13 mouse cellular contexts compared by ENCODE assay signal in genomic region chr7:45119780-45120709, GRCm38 (mm10). TPM values are rescaled to one million over a fixed set of nuclear protein-coding genes. Genes with fewer than 3 reads are reported as not detected.
DNase-seq lines count a peak whose midpoint lies in the region; ATAC-seq and TF ChIP-seq lines count a peak whose summit lies in the region.
"Had no signal": no experiment of that assay in that cellular context is flagged by ENCODE, and none has a peak within 500 bp of the region (broad histone marks: within the 10 kb centered on the region; RNA-seq: fewer than 3 reads in every experiment).

No protein-coding gene starts in this region.

- TF ChIP-seq CTCF in bone marrow, adult 2 months (IDR thresholded peaks at IDR 0.05; ENCODE audit: control insufficient read depth, insufficient read depth, low read length), result no peak

- peak; percentile 65 to 67 for DNase-seq in spleen, postnatal 36 days (ENCODE audit: low spot score in 2 of 2)
- no peak for DNase-seq in spleen, postnatal 14 days (ENCODE audit: low spot score in 2 of 2)
- DNase-seq in splenic B cell, adult 2 months (ENCODE audit: low read depth, low spot score), result peak; percentile 55
- no peak for DNase-seq in natural killer cell, adult 2 months (ENCODE audit: low spot score in 2 of 2)
- DNase-seq: adrenal gland, adult 2 months; embryo, embryonic 11 days; spleen, adult 18-20 months had no signal

- no peak overlapping the region for H3K4me2 ChIP-seq in hindbrain, embryonic 16.5 days (ENCODE audit: low read length)
- no peak overlapping the region for H3K4me2 ChIP-seq in hindbrain, embryonic 13.5 days
- H3K4me2 ChIP-seq: hindbrain, embryonic 15.5 days had no signal

- H3K27me3 ChIP-seq in hindbrain, embryonic 16.5 days (replicated peaks; ENCODE audit: control insufficient read depth, insufficient read depth, low read length), result no peaks in the 10 kb centered on the region
- H3K27me3 ChIP-seq in hindbrain, embryonic 13.5 days, result no peaks in the 10 kb centered on the region
- no peaks in the 10 kb centered on the region for H3K27me3 ChIP-seq in splenic B cell, adult 2 months (ENCODE audit: control insufficient read depth, insufficient read depth, low read length, poor library complexity, severe bottlenecking)
- H3K27me3 ChIP-seq: hindbrain, embryonic 15.5 days; megakaryocyte, embryonic 14.5 days had no signal

- H3K4me1 ChIP-seq in hindbrain, embryonic 16.5 days (ENCODE audit: control insufficient read depth, insufficient read depth, low read depth, low read length), result peaks cover 14% of the 10 kb centered on the region
- H3K4me1 ChIP-seq in hindbrain, embryonic 13.5 days (replicated peaks), result peaks cover 30% of the 10 kb centered on the region
- H3K4me1 ChIP-seq in bone marrow, adult 2 months (ENCODE audit: control insufficient read depth, insufficient read depth, low read length), result peaks cover 11% of the 10 kb centered on the region; the same call in 1 of the 2 replicates

- H3K36me3 ChIP-seq in hindbrain, embryonic 16.5 days (ENCODE audit: control insufficient read depth, insufficient read depth, low read length), result peaks cover 37% of the 10 kb centered on the region
- peaks cover 54% of the 10 kb centered on the region for H3K36me3 ChIP-seq in hindbrain, embryonic 13.5 days
- peaks cover 3% of the 10 kb centered on the region; the same call in 1 of the 2 replicates for H3K36me3 ChIP-seq in splenic B cell, adult 2 months (ENCODE audit: control insufficient read depth, insufficient read depth, low read length, poor library complexity, severe bottlenecking)

- no peak overlapping the region for H3K4me3 ChIP-seq in hindbrain, embryonic 16.5 days (ENCODE audit: low read length)
- H3K4me3 ChIP-seq in hindbrain, embryonic 13.5 days, result no peak overlapping the region
- H3K4me3 ChIP-seq in bone marrow, adult 2 months (replicated peaks; ENCODE audit: control insufficient read depth, low read depth, low read length), result peak overlapping the region; percentile 36
- H3K4me3 ChIP-seq: hindbrain, embryonic 15.5 days; megakaryocyte, embryonic 14.5 days had no signal

- ATAC-seq in hindbrain, embryonic 16.5 days, result no peak
- ATAC-seq in hindbrain, embryonic 13.5 days (ENCODE audit: low FRiP score), result no peak

- H3K9ac ChIP-seq in hindbrain, embryonic 16.5 days (ENCODE audit: low read depth, low read length), result no peak overlapping the region
- H3K9ac ChIP-seq in hindbrain, embryonic 13.5 days, result no peak overlapping the region
- H3K9ac ChIP-seq: hindbrain, embryonic 15.5 days had no signal

- peak overlapping the region; percentile 23; the same call in 1 of the 2 replicates for H3K27ac ChIP-seq in hindbrain, embryonic 16.5 days (ENCODE audit: low read depth, low read length)
- H3K27ac ChIP-seq in hindbrain, embryonic 13.5 days, result no peak overlapping the region
- peak overlapping the region; percentile 76 for H3K27ac ChIP-seq in bone marrow, adult 2 months (ENCODE audit: control insufficient read depth, insufficient read depth, low read depth, low read length, poor library complexity)

- WGBS in hindbrain, embryonic 16.5 days, result 86% methylated on average over 5 of the region's 5 CpGs
- 88% methylated on average over 5 of the region's 5 CpGs for WGBS in hindbrain, embryonic 13.5 days
- WGBS in bone marrow, adult 2 months, result 67% methylated on average over 5 of the region's 5 CpGs

- TF ChIP-seq POLR2A in bone marrow, adult 2 months (IDR thresholded peaks at IDR 0.05; ENCODE audit: borderline replicate concordance, control insufficient read depth, low read depth, low read length), result no peak

- no peaks in the 10 kb centered on the region for H3K9me3 ChIP-seq in hindbrain, embryonic 16.5 days (ENCODE audit: control insufficient read depth, low read length)
- no peaks in the 10 kb centered on the region for H3K9me3 ChIP-seq in hindbrain, embryonic 13.5 days
- H3K9me3 ChIP-seq: hindbrain, embryonic 15.5 days; megakaryocyte, embryonic 14.5 days had no signal

RNA-seq across cellular contexts. Expression of gene Rps11, which starts 4.2 kb away (rescaled TPM):
- polyA plus RNA-seq in hindbrain, embryonic 16.5 days (2015; fragmentation: Nextera tagmentation; extraction: Ambion mirVana), result 698 and 709 TPM in 2 replicates
- polyA plus RNA-seq in hindbrain, embryonic 13.5 days (2015; fragmentation: Nextera tagmentation; extraction: Ambion mirVana), result 994 and 999 TPM in 2 replicates
- polyA plus RNA-seq in bone marrow, adult 2 months (2011; ENCODE audit: insufficient read depth, insufficient read length, low replicate concordance, missing spikeins), result 982 and 1,240 TPM in 2 replicates

RNA-seq across cellular contexts. Expression of gene Rpl13a, which starts 8.5 kb away (rescaled TPM):
- polyA plus RNA-seq in hindbrain, embryonic 16.5 days (2015; fragmentation: Nextera tagmentation; extraction: Ambion mirVana), result 587 and 622 TPM in 2 replicates
- polyA plus RNA-seq in hindbrain, embryonic 13.5 days (2015; fragmentation: Nextera tagmentation; extraction: Ambion mirVana), result 770 and 846 TPM in 2 replicates
- 2,527 and 4,441 TPM in 2 replicates for polyA plus RNA-seq in bone marrow, adult 2 months (2011; ENCODE audit: insufficient read depth, insufficient read length, low replicate concordance, missing spikeins)

RNA-seq across cellular contexts. Expression of gene Gm45713, which starts 16.0 kb away (rescaled TPM):
- 0.16 and 0.37 TPM in 2 replicates for polyA plus RNA-seq in hindbrain, embryonic 16.5 days (2015; fragmentation: Nextera tagmentation; extraction: Ambion mirVana)
- polyA plus RNA-seq in hindbrain, embryonic 13.5 days (2015; fragmentation: Nextera tagmentation; extraction: Ambion mirVana), result 0.14 TPM in 1 of 2 replicates, not detected in the other
- not detected in 2 replicates for polyA plus RNA-seq in bone marrow, adult 2 months (2011; ENCODE audit: insufficient read depth, insufficient read length, low replicate concordance, missing spikeins)
- polyA plus RNA-seq: hindbrain, embryonic 15.5 days; liver, adult 2 months had no signal

RNA-seq across cellular contexts. Expression of gene Flt3l, which starts 16.2 kb away (rescaled TPM):
- 2.0 and 2.8 TPM in 2 replicates for polyA plus RNA-seq in hindbrain, embryonic 16.5 days (2015; fragmentation: Nextera tagmentation; extraction: Ambion mirVana)
- 1.4 and 1.6 TPM in 2 replicates for polyA plus RNA-seq in hindbrain, embryonic 13.5 days (2015; fragmentation: Nextera tagmentation; extraction: Ambion mirVana)
- 32.5 and 85.0 TPM in 2 replicates for polyA plus RNA-seq in bone marrow, adult 2 months (2011; ENCODE audit: insufficient read depth, insufficient read length, low replicate concordance, missing spikeins)

RNA-seq across cellular contexts. Expression of gene Fcgrt, which starts 16.4 kb away (rescaled TPM):
- 34.1 and 40.2 TPM in 2 replicates for polyA plus RNA-seq in hindbrain, embryonic 16.5 days (2015; fragmentation: Nextera tagmentation; extraction: Ambion mirVana)
- 26.9 and 28.3 TPM in 2 replicates for polyA plus RNA-seq in hindbrain, embryonic 13.5 days (2015; fragmentation: Nextera tagmentation; extraction: Ambion mirVana)
- polyA plus RNA-seq in bone marrow, adult 2 months (2011; ENCODE audit: insufficient read depth, insufficient read length, low replicate concordance, missing spikeins), result 13.9 and 19.1 TPM in 2 replicates

Comparison
In these comparisons a context has a peak if more than half of its experiments do, and no peak if none do; other contexts are left out.
1. DNase-seq: peak in spleen, postnatal 36 days (2 of 2) and splenic B cell, adult 2 months (single experiment); none in spleen, postnatal 14 days (0 of 2) and natural killer cell, adult 2 months (0 of 2).